Mouse (Mus musculus): ENCODE measurements around the gene Alg1. TPM values are rescaled to one million over a fixed set of nuclear protein-coding genes. Genes with fewer than 3 reads are reported as not detected.

Alg1 gene
- polyA plus RNA-seq (2014; fragmentation: Nextera tagmentation; extraction: Ambion mirVana) = 22.1 and 23.7 TPM in 2 replicates

- no peaks in the 10 kb centered on the region for H3K36me3 ChIP-seq (ENCODE audit: control insufficient read depth, insufficient read depth, low read length)
- ATAC-seq (replicated peaks; ENCODE audit: low FRiP score) (peak; percentile 98), DNase-seq (ENCODE audit: low spot score) (peak; percentile 96)
- peak within 1 kb of the TSS; percentile 83 for H3K4me3 ChIP-seq (ENCODE audit: low read depth, low read length)
- no peak within 1 kb of the TSS for H3K27ac ChIP-seq (ENCODE audit: low read depth, low read length)
- no peaks in the 10 kb centered on the region for H3K27me3 ChIP-seq (ENCODE audit: control insufficient read depth, insufficient read depth, low read length)
- H3K4me2 ChIP-seq (ENCODE audit: low read depth, low read length, severe bottlenecking) = peak within 1 kb of the TSS; percentile 74
- no peaks in the 10 kb centered on the region for H3K9me3 ChIP-seq (ENCODE audit: control insufficient read depth, low read length)
- peak within 1 kb of the TSS; percentile 81 for H3K9ac ChIP-seq (ENCODE audit: low read length)
- WGBS = 3% methylated on average over 47 of the region's 47 CpGs
- peaks cover 5% of the 10 kb centered on the region; the same call in 1 of the 2 replicates for H3K4me1 ChIP-seq (replicated peaks; ENCODE audit: control insufficient read depth, insufficient read depth, low read length)
Observed at GRCm38 (mm10) chr16:5233418-5234313, at the start of gene Alg1. Gene Alg1, plus strand, starts transcription at chr16:5233621.

GRCm38 (mm10) chr16:5184101-5184500, 49.3 kb upstream of the Alg1 start:
- H3K9me3 ChIP-seq (ENCODE audit: control insufficient read depth, low read length) = no peaks in the 10 kb centered on the region
- no peak overlapping the region for H3K4me3 ChIP-seq (ENCODE audit: low read depth, low read length)
- no peaks in the 10 kb centered on the region for H3K4me1 ChIP-seq (replicated peaks; ENCODE audit: control insufficient read depth, insufficient read depth, low read length)
- H3K4me2 ChIP-seq (ENCODE audit: low read depth, low read length, severe bottlenecking) = no peak overlapping the region
- no peak for DNase-seq (ENCODE audit: low spot score)
- 69% methylated on average over 8 of the region's 8 CpGs for WGBS
- ATAC-seq (replicated peaks; ENCODE audit: low FRiP score) = no peak
- no peaks in the 10 kb centered on the region for H3K27me3 ChIP-seq (ENCODE audit: control insufficient read depth, insufficient read depth, low read length)
- H3K27ac ChIP-seq (ENCODE audit: low read depth, low read length) = no peak overlapping the region
- no peaks in the 10 kb centered on the region for H3K36me3 ChIP-seq (ENCODE audit: control insufficient read depth, insufficient read depth, low read length)
- H3K9ac ChIP-seq (ENCODE audit: low read length) = no peak overlapping the region

DNA sequence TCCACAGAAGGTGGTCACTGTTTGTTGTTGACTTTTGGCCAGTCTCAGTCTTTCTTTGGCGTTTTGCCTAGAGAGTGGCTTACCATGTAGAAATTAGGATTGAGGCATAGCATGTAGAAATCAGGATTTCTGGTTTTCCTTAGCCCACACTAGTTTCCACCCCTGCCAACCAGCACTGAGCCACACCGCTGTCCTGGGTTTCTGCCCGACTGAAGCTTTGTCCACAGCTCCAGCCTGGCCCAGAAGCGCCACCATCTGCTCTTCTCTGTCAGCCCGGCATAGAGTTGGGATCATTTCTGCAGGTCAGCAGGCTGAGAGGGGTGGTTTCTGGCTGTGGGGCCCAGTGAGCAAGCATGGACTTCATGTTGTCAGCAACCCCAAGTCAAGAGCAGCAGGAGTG, 48.5 kb upstream of the Alg1 start:
- ATAC-seq (replicated peaks; ENCODE audit: low FRiP score) (no peak), DNase-seq (ENCODE audit: low spot score) (no peak)
- no peaks in the 10 kb centered on the region for H3K27me3 ChIP-seq (ENCODE audit: control insufficient read depth, insufficient read depth, low read length)
- H3K36me3 ChIP-seq (ENCODE audit: control insufficient read depth, insufficient read depth, low read length) = no peaks in the 10 kb centered on the region
- no peak overlapping the region for H3K27ac ChIP-seq (ENCODE audit: low read depth, low read length)
- no peaks in the 10 kb centered on the region for H3K9me3 ChIP-seq (ENCODE audit: control insufficient read depth, low read length)
- H3K4me2 ChIP-seq (ENCODE audit: low read depth, low read length, severe bottlenecking) = no peak overlapping the region
- WGBS = 90% methylated on average over 5 of the region's 5 CpGs
- H3K9ac ChIP-seq (ENCODE audit: low read length) = no peak overlapping the region
- no peaks in the 10 kb centered on the region for H3K4me1 ChIP-seq (replicated peaks; ENCODE audit: control insufficient read depth, insufficient read depth, low read length)
- H3K4me3 ChIP-seq (ENCODE audit: low read depth, low read length) = no peak overlapping the region

GRCm38 (mm10) chr16:5185691-5186090, 47.7 kb upstream of the Alg1 start:
- H3K9me3 ChIP-seq (ENCODE audit: control insufficient read depth, low read length) = no peaks in the 10 kb centered on the region
- no peaks in the 10 kb centered on the region for H3K36me3 ChIP-seq (ENCODE audit: control insufficient read depth, insufficient read depth, low read length)
- DNase-seq (ENCODE audit: low spot score) = no peak
- no peaks in the 10 kb centered on the region for H3K27me3 ChIP-seq (ENCODE audit: control insufficient read depth, insufficient read depth, low read length)
- H3K9ac ChIP-seq (ENCODE audit: low read length) = no peak overlapping the region
- no peak overlapping the region for H3K4me3 ChIP-seq (ENCODE audit: low read depth, low read length)
- no peak overlapping the region for H3K27ac ChIP-seq (ENCODE audit: low read depth, low read length)
- no peaks in the 10 kb centered on the region for H3K4me1 ChIP-seq (replicated peaks; ENCODE audit: control insufficient read depth, insufficient read depth, low read length)
- no peak for ATAC-seq (replicated peaks; ENCODE audit: low FRiP score)
- WGBS = 74% methylated on average over 7 of the region's 7 CpGs
- H3K4me2 ChIP-seq (ENCODE audit: low read depth, low read length, severe bottlenecking) = no peak overlapping the region

GRCm38 (mm10) chr16:5186234-5186633, 47.2 kb upstream of the Alg1 start:
- Histone ChIP-seq H3K27ac (ENCODE audit: low read depth, low read length) (no peak overlapping the region), H3K4me1 (replicated peaks; ENCODE audit: control insufficient read depth, insufficient read depth, low read length) (no peaks in the 10 kb centered on the region), H3K9me3 (ENCODE audit: control insufficient read depth, low read length) (no peaks in the 10 kb centered on the region), H3K9ac (ENCODE audit: low read length) (no peak overlapping the region), H3K4me2 (ENCODE audit: low read depth, low read length, severe bottlenecking) (no peak overlapping the region), H3K36me3 (ENCODE audit: control insufficient read depth, insufficient read depth, low read length) (no peaks in the 10 kb centered on the region), H3K4me3 (ENCODE audit: low read depth, low read length) (no peak overlapping the region), H3K27me3 (ENCODE audit: control insufficient read depth, insufficient read depth, low read length) (no peaks in the 10 kb centered on the region)
- no peak for DNase-seq (ENCODE audit: low spot score)
- no peak for ATAC-seq (replicated peaks; ENCODE audit: low FRiP score)
- WGBS = 84% methylated on average over 7 of the region's 7 CpGs

DNA sequence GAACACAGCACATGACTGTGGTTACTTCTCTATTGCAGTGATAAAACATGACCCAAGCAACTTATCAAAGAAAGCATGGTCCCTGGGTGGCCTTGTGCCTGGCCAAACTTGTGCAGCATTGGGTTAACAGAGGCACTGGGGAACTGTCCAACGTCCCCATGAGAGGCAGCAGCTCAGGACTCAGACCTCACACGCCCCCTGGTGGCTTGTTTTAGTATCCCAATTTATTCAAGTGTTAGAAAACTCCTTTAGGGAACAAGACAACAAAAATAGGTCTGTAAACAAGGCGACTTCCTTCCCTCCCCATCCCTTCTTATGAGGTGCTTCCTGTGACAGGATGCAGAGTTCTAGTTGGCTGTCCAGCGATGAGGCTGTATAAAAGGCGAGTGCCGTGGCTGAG, 38.3 kb upstream of the Alg1 start:
- 34% methylated on average over 6 of the region's 6 CpGs for WGBS
- Histone ChIP-seq H3K27ac (ENCODE audit: low read depth, low read length) (no peak overlapping the region), H3K9ac (ENCODE audit: low read length) (no peak overlapping the region), H3K36me3 (ENCODE audit: control insufficient read depth, insufficient read depth, low read length) (no peaks in the 10 kb centered on the region), H3K4me2 (ENCODE audit: low read depth, low read length, severe bottlenecking) (no peak overlapping the region), H3K4me1 (replicated peaks; ENCODE audit: control insufficient read depth, insufficient read depth, low read length) (no peaks in the 10 kb centered on the region), H3K27me3 (ENCODE audit: control insufficient read depth, insufficient read depth, low read length) (no peaks in the 10 kb centered on the region), H3K4me3 (ENCODE audit: low read depth, low read length) (no peak overlapping the region), H3K9me3 (ENCODE audit: control insufficient read depth, low read length) (no peaks in the 10 kb centered on the region)
- peak; percentile 74 for DNase-seq (ENCODE audit: low spot score)
- ATAC-seq (replicated peaks; ENCODE audit: low FRiP score) = no peak

DNA sequence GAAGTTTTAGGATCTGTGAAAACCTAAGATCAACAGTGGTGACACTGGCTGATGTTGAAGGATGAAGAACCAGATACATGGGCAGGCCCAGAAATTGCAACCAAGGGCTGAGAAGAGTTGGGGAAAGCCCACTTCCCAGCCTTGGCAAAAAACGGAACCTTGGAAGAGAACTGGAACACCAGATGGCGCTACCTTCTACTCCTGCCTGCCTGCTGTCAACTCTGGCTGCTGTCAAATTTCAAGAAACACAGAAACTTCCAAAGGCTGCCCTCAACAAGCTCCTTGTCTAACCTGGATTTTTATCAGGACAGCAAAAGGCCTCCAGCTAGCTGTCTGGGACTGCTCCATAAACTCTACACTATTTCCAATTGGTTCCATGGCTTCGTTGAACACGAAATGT, 30.7 kb upstream of the Alg1 start:
- no peak for ATAC-seq (replicated peaks; ENCODE audit: low FRiP score)

GRCm38 (mm10) chr16:5203200-5203599, 30.2 kb upstream of the Alg1 start:
- H3K27ac ChIP-seq (ENCODE audit: low read depth, low read length) = no peak overlapping the region

More for the DNA sequence above, 30.7 kb upstream of the Alg1 start:
- H3K27me3 ChIP-seq (ENCODE audit: control insufficient read depth, insufficient read depth, low read length) = no peaks in the 10 kb centered on the region
- no peak overlapping the region for H3K9ac ChIP-seq (ENCODE audit: low read length)
- 18% methylated on average over 4 of the region's 4 CpGs for WGBS
- H3K9me3 ChIP-seq (ENCODE audit: control insufficient read depth, low read length) = no peaks in the 10 kb centered on the region
- H3K4me2 ChIP-seq (ENCODE audit: low read depth, low read length, severe bottlenecking) = peak overlapping the region; percentile 97; the same call in 1 of the 2 replicates
- DNase-seq (ENCODE audit: low spot score) = peak; percentile 63
- H3K4me3 ChIP-seq (ENCODE audit: low read depth, low read length) = peak overlapping the region; percentile 59; the same call in 1 of the 2 replicates
- no peak overlapping the region for H3K27ac ChIP-seq (ENCODE audit: low read depth, low read length)
- H3K4me1 ChIP-seq (replicated peaks; ENCODE audit: control insufficient read depth, insufficient read depth, low read length) = peaks cover 2% of the 10 kb centered on the region; the same call in 1 of the 2 replicates
- no peaks in the 10 kb centered on the region for H3K36me3 ChIP-seq (ENCODE audit: control insufficient read depth, insufficient read depth, low read length)

More at GRCm38 (mm10) chr16:5203200-5203599, 30.2 kb upstream of the Alg1 start:
- WGBS = 2% methylated on average over 36 of the region's 36 CpGs
- Histone ChIP-seq H3K36me3 (ENCODE audit: control insufficient read depth, insufficient read depth, low read length) (no peaks in the 10 kb centered on the region), H3K4me1 (replicated peaks; ENCODE audit: control insufficient read depth, insufficient read depth, low read length) (peaks cover 2% of the 10 kb centered on the region; the same call in 1 of the 2 replicates), H3K4me2 (ENCODE audit: low read depth, low read length, severe bottlenecking) (peak overlapping the region; percentile 97), H3K9ac (ENCODE audit: low read length) (peak overlapping the region; percentile 48), H3K4me3 (ENCODE audit: low read depth, low read length) (peak overlapping the region; percentile 59), H3K9me3 (ENCODE audit: control insufficient read depth, low read length) (no peaks in the 10 kb centered on the region), H3K27me3 (ENCODE audit: control insufficient read depth, insufficient read depth, low read length) (no peaks in the 10 kb centered on the region)
- ATAC-seq (replicated peaks; ENCODE audit: low FRiP score) (peak; percentile 45), DNase-seq (ENCODE audit: low spot score) (no peak)
